Mouse (Mus musculus): ENCODE measurements around the gene 2300009A05Rik.

GRCm38 (mm10) chr9:63420396-63420795 is 21.4 kb upstream of the 2300009A05Rik start:
- no peak for TF ChIP-seq CTCF (IDR thresholded peaks at IDR 0.05; ENCODE audit: insufficient read depth, low read depth, low read length)
- no peak for TF ChIP-seq POLR2A (IDR thresholded peaks at IDR 0.05; ENCODE audit: insufficient read depth, low read depth, low read length)

Data from olfactory bulb, adult 2 months (tissue).